Mouse (Mus musculus) hematopoietic stem cell, adult 5-6 weeks (primary cell): ENCODE measurements at regions not wholly inside any gene's neighbourhood (a gene's known extent, or its start where the extent isn't known, plus 50 kb on each side); places are given as distances from the start of the nearest gene placed in this dataset.

Experiments
- ATAC-seq, 2 experiments: fragments of 125-278 bp in 1 of 2; replicated peaks in 1 of 2; 2 replicates each; pipeline ENCODE4 v1.8.0; 2016 to 2017; ENCODE audit warnings: inconsistent platforms in 2 of 2, mild to moderate bottlenecking in 2 of 2, moderate number of reproducible peaks in 2 of 2, low read depth in 1 of 2, moderate TSS enrichment in 1 of 2; ENCODE audit not compliant: low FRiP score in 2 of 2, poor library complexity in 2 of 2, severe bottlenecking in 2 of 2, insufficient read depth in 1 of 2, low TSS enrichment in 1 of 2

GRCm38 (mm10) chr8:26450543-26450942 lies 331.2 kb downstream of the Gm45692 start:
- ATAC-seq: no peak

- no peak for ATAC-seq
Measured at GRCm38 (mm10) chr8:26452976-26453573, 333.7 kb downstream of the Gm45692 start.

GRCm38 (mm10) chr8:26465346-26465745 lies 346.0 kb downstream of the Gm45692 start:
- no peak for ATAC-seq

- no peak for ATAC-seq
Measured at GRCm38 (mm10) chr8:26468441-26468840, 349.1 kb downstream of the Gm45692 start.

- ATAC-seq: no peak
Measured at GRCm38 (mm10) chr8:26469705-26470104, 350.4 kb downstream of the Gm45692 start.

- no peak for ATAC-seq
Measured at GRCm38 (mm10) chr8:26471811-26472550, 352.6 kb downstream of the Gm45692 start.

- ATAC-seq: no peak
Measured at GRCm38 (mm10) chr8:26484749-26485148, 365.4 kb downstream of the Gm45692 start.

GRCm38 (mm10) chr8:26487866-26488265 lies 368.5 kb downstream of the Gm45692 start:
- no peak for ATAC-seq

GRCm38 (mm10) chr8:26488590-26488989 lies 369.3 kb downstream of the Gm45692 start:
- no peak for ATAC-seq

- ATAC-seq: no peak
Measured at GRCm38 (mm10) chr8:26501196-26501813, 382.0 kb downstream of the Gm45692 start.

GRCm38 (mm10) chr8:26501814-26502572 lies 382.7 kb downstream of the Gm45692 start:
- no peak for ATAC-seq

- ATAC-seq: no peak
Measured at GRCm38 (mm10) chr8:26502772-26503171, 383.4 kb downstream of the Gm45692 start.

GRCm38 (mm10) chr8:26503918-26504317 lies 384.6 kb downstream of the Gm45692 start:
- no peak for ATAC-seq

- no peak for ATAC-seq
Measured at GRCm38 (mm10) chr8:26504319-26505035, 385.1 kb downstream of the Gm45692 start.

- ATAC-seq: no peak
Measured at GRCm38 (mm10) chr8:26507611-26508070, 388.3 kb downstream of the Gm45692 start.

GRCm38 (mm10) chr8:26509254-26509653 lies 389.9 kb downstream of the Gm45692 start:
- ATAC-seq: no peak

GRCm38 (mm10) chr8:26513001-26513400 lies 393.7 kb downstream of the Gm45692 start:
- ATAC-seq: no peak
